Mouse (Mus musculus): ENCODE measurements at regions not wholly inside any gene's neighbourhood (a gene's known extent, or its start where the extent isn't known, plus 50 kb on each side); places are given as distances from the start of the nearest gene placed in this dataset.

- no peak for ATAC-seq (ENCODE audit: insufficient read depth)
- 76% methylated on average over 5 of the region's 5 CpGs for WGBS (ENCODE audit: insufficient replicate concordance)
- H3K9me3 ChIP-seq (replicated peaks): no peaks in the 10 kb centered on the region
- H3K4me2 ChIP-seq: no peak overlapping the region
- H3K36me3 ChIP-seq (replicated peaks): no peaks in the 10 kb centered on the region
- no peak overlapping the region for H3K27ac ChIP-seq (replicated peaks)
- H3K9ac ChIP-seq: no peak overlapping the region
- no peaks in the 10 kb centered on the region for H3K27me3 ChIP-seq
- H3K4me3 ChIP-seq (replicated peaks): no peak overlapping the region
- peaks cover 4% of the 10 kb centered on the region; the same call in 1 of the 2 replicates for H3K4me1 ChIP-seq (replicated peaks)
Observed at GRCm38 (mm10) chr10:37286305-37286704, 147.6 kb upstream of the Marcks start.

GRCm38 (mm10) chr10:37282951-37283350 is 144.2 kb upstream of the Marcks start:
- no peak overlapping the region for H3K4me2 ChIP-seq
- H3K27ac ChIP-seq (replicated peaks): no peak overlapping the region
- no peak overlapping the region for H3K4me3 ChIP-seq (replicated peaks)
- H3K27me3 ChIP-seq: no peaks in the 10 kb centered on the region
- H3K9me3 ChIP-seq (replicated peaks): no peaks in the 10 kb centered on the region
- H3K9ac ChIP-seq: no peak overlapping the region
- H3K36me3 ChIP-seq (replicated peaks): no peaks in the 10 kb centered on the region
- ATAC-seq (ENCODE audit: insufficient read depth): no peak
- peaks cover 21% of the 10 kb centered on the region for H3K4me1 ChIP-seq (replicated peaks)

- Histone ChIP-seq H3K36me3 (replicated peaks) (no peaks in the 10 kb centered on the region), H3K27me3 (no peaks in the 10 kb centered on the region), H3K4me2 (no peak overlapping the region), H3K4me3 (replicated peaks) (no peak overlapping the region), H3K9ac (no peak overlapping the region), H3K4me1 (replicated peaks) (peaks cover 25% of the 10 kb centered on the region), H3K27ac (replicated peaks) (no peak overlapping the region), H3K9me3 (replicated peaks) (no peaks in the 10 kb centered on the region)
- no peak for ATAC-seq (ENCODE audit: insufficient read depth)
- 25% methylated on average over 4 of the region's 4 CpGs for WGBS (ENCODE audit: insufficient replicate concordance)
Observed at GRCm38 (mm10) chr10:37280823-37281222, 142.1 kb upstream of the Marcks start.

- WGBS (ENCODE audit: insufficient replicate concordance): 25% methylated on average over 6 of the region's 6 CpGs
- H3K27ac ChIP-seq (replicated peaks): peak overlapping the region; percentile 35; the same call in 1 of the 2 replicates
- peak overlapping the region; percentile 21; the same call in 1 of the 2 replicates for H3K4me2 ChIP-seq
Observed at GRCm38 (mm10) chr10:37280150-37280820, 141.6 kb upstream of the Marcks start.

GRCm38 (mm10) chr10:37279316-37279715 is 140.6 kb upstream of the Marcks start:
- no peaks in the 10 kb centered on the region for H3K36me3 ChIP-seq (replicated peaks)
- no peak overlapping the region for H3K4me2 ChIP-seq
- peak overlapping the region; percentile 33; the same call in 1 of the 2 replicates for H3K27ac ChIP-seq (replicated peaks)
- peaks cover 25% of the 10 kb centered on the region for H3K4me1 ChIP-seq (replicated peaks)
- no peaks in the 10 kb centered on the region for H3K27me3 ChIP-seq
- no peak overlapping the region for H3K9ac ChIP-seq
- H3K4me3 ChIP-seq (replicated peaks): no peak overlapping the region
- H3K9me3 ChIP-seq (replicated peaks): no peaks in the 10 kb centered on the region
- no peak for ATAC-seq (ENCODE audit: insufficient read depth)
- 67% methylated on average over 1 of the region's 1 CpGs for WGBS (ENCODE audit: insufficient replicate concordance)

More at GRCm38 (mm10) chr10:37280150-37280820, 141.6 kb upstream of the Marcks start:
- H3K9ac ChIP-seq: no peak overlapping the region; the same call in 1 of the 2 replicates
- peaks cover 25% of the 10 kb centered on the region for H3K4me1 ChIP-seq (replicated peaks)
- no peaks in the 10 kb centered on the region for H3K36me3 ChIP-seq (replicated peaks)
- H3K9me3 ChIP-seq (replicated peaks): no peaks in the 10 kb centered on the region
- H3K27me3 ChIP-seq: no peaks in the 10 kb centered on the region
- no peak overlapping the region for H3K4me3 ChIP-seq (replicated peaks)
- peak; percentile 89 for ATAC-seq (ENCODE audit: insufficient read depth)

- H3K4me1 ChIP-seq (replicated peaks): peaks cover 24% of the 10 kb centered on the region
- no peak overlapping the region for H3K4me2 ChIP-seq
- peak overlapping the region; percentile 42 for H3K27ac ChIP-seq (replicated peaks)
- no peaks in the 10 kb centered on the region for H3K36me3 ChIP-seq (replicated peaks)
- no peak overlapping the region for H3K9ac ChIP-seq
- peak; percentile 52 for ATAC-seq (ENCODE audit: insufficient read depth)
- no peaks in the 10 kb centered on the region for H3K9me3 ChIP-seq (replicated peaks)
- no peak overlapping the region for H3K4me3 ChIP-seq (replicated peaks)
- WGBS (ENCODE audit: insufficient replicate concordance): 65% methylated on average over 1 of the region's 1 CpGs
- H3K27me3 ChIP-seq: no peaks in the 10 kb centered on the region
Observed at GRCm38 (mm10) chr10:37275857-37276256, 137.1 kb upstream of the Marcks start.

GRCm38 (mm10) chr10:37275271-37275670 is 136.6 kb upstream of the Marcks start:
- H3K27me3 ChIP-seq: no peaks in the 10 kb centered on the region
- H3K4me2 ChIP-seq: no peak overlapping the region
- peak overlapping the region; percentile 42 for H3K27ac ChIP-seq (replicated peaks)
- 62% methylated on average over 7 of the region's 7 CpGs for WGBS (ENCODE audit: insufficient replicate concordance)
- H3K4me3 ChIP-seq (replicated peaks): no peak overlapping the region
- H3K4me1 ChIP-seq (replicated peaks): peaks cover 19% of the 10 kb centered on the region
- no peak for ATAC-seq (ENCODE audit: insufficient read depth)
- no peaks in the 10 kb centered on the region for H3K36me3 ChIP-seq (replicated peaks)
- H3K9me3 ChIP-seq (replicated peaks): no peaks in the 10 kb centered on the region
- H3K9ac ChIP-seq: no peak overlapping the region

- Histone ChIP-seq H3K36me3 (replicated peaks) (no peaks in the 10 kb centered on the region), H3K27me3 (no peaks in the 10 kb centered on the region), H3K4me3 (replicated peaks) (no peak overlapping the region), H3K4me1 (replicated peaks) (peaks cover 2% of the 10 kb centered on the region; the same call in 1 of the 2 replicates), H3K9me3 (replicated peaks) (no peaks in the 10 kb centered on the region), H3K27ac (replicated peaks) (no peak overlapping the region), H3K9ac (no peak overlapping the region), H3K4me2 (no peak overlapping the region)
- 0 out of 2 replicates have a peak, but pooled peaks have one; percentile 29 for ATAC-seq (ENCODE audit: insufficient read depth)
- WGBS (ENCODE audit: insufficient replicate concordance): 59% methylated on average over 1 of the region's 1 CpGs
Observed at GRCm38 (mm10) chr10:37271967-37272366, 133.2 kb upstream of the Marcks start.

GRCm38 (mm10) chr10:37270236-37271000 is 131.7 kb upstream of the Marcks start:
- no peak overlapping the region for H3K9ac ChIP-seq
- WGBS (ENCODE audit: insufficient replicate concordance): 74% methylated on average over 10 of the region's 10 CpGs
- H3K4me1 ChIP-seq (replicated peaks): no peaks in the 10 kb centered on the region; the same call in 1 of the 2 replicates
- no peak overlapping the region for H3K4me3 ChIP-seq (replicated peaks)
- ATAC-seq (ENCODE audit: insufficient read depth): no peak
- H3K36me3 ChIP-seq (replicated peaks): no peaks in the 10 kb centered on the region
- no peak overlapping the region for H3K27ac ChIP-seq (replicated peaks)
- H3K27me3 ChIP-seq: no peaks in the 10 kb centered on the region
- no peak overlapping the region for H3K4me2 ChIP-seq
- no peaks in the 10 kb centered on the region for H3K9me3 ChIP-seq (replicated peaks)

GRCm38 (mm10) chr10:37266909-37267308 is 128.2 kb upstream of the Marcks start:
- no peak for ATAC-seq (ENCODE audit: insufficient read depth)
- no peak overlapping the region for H3K9ac ChIP-seq
- no peak overlapping the region for H3K4me2 ChIP-seq
- WGBS (ENCODE audit: insufficient replicate concordance): 48% methylated on average over 1 of the region's 1 CpGs
- no peaks in the 10 kb centered on the region for H3K27me3 ChIP-seq
- no peaks in the 10 kb centered on the region for H3K9me3 ChIP-seq (replicated peaks)
- no peaks in the 10 kb centered on the region for H3K4me1 ChIP-seq (replicated peaks)
- no peaks in the 10 kb centered on the region for H3K36me3 ChIP-seq (replicated peaks)
- H3K4me3 ChIP-seq (replicated peaks): no peak overlapping the region
- no peak overlapping the region for H3K27ac ChIP-seq (replicated peaks)

- Histone ChIP-seq H3K4me1 (replicated peaks) (no peaks in the 10 kb centered on the region), H3K4me3 (replicated peaks) (no peak overlapping the region), H3K27ac (replicated peaks) (no peak overlapping the region), H3K4me2 (no peak overlapping the region), H3K9me3 (replicated peaks) (no peaks in the 10 kb centered on the region), H3K27me3 (no peaks in the 10 kb centered on the region), H3K9ac (no peak overlapping the region), H3K36me3 (replicated peaks) (no peaks in the 10 kb centered on the region)
- no peak for ATAC-seq (ENCODE audit: insufficient read depth)
- 43% methylated on average over 8 of the region's 8 CpGs for WGBS (ENCODE audit: insufficient replicate concordance)
Observed at GRCm38 (mm10) chr10:37260791-37261488, 122.2 kb upstream of the Marcks start.
